Mouse (Mus musculus) ES-Bruce4 (cell line): ENCODE measurements around the gene Gm8297.
"Not testable (repeated sequence)": the region's sequence is repeated elsewhere in the genome, so short reads cannot be mapped to it uniquely, and the experiment has no call there.

ENCODE experiments used
- CTCF ChIP-seq: IDR thresholded peaks from one replicate; pipeline ENCODE4 v1.8.1; 2011; ENCODE audit warnings: low read depth, low read length
- EP300 ChIP-seq: IDR thresholded peaks from 2 replicates; pipeline ENCODE4 v1.6.1; 2011; ENCODE audit warnings: low read depth, low read length; ENCODE audit not compliant: insufficient read depth

DNA sequence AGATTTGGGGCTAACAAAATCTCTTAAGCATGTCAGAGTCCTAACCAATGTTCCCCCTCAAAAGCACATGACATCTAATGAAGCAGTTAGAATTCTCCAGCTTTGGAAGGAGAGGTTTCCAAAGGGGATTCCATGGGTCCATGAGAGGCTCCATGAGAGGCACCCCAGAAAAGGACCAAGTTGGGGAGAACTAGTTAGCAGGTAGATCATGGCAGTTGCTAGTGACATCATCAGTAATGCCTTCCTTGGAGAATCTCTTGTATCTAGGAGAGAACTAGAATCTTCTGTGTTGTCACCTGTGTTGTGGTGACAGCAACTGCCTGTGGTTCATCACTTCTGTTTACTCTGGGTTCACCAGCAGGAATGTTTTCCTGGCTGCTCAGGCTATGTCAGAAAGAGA is at the start of gene Gm8297:
- not testable (repeated sequence) for TF ChIP-seq CTCF, EP300
